Mouse (Mus musculus): Measurements from ENCODE around the gene Doc2a. TPM values are rescaled to one million over a fixed set of nuclear protein-coding genes. Genes with fewer than 3 reads are reported as not detected.

Gene Doc2a
- polyA plus RNA-seq, 2 experiments, result 0.02 to 0.18 TPM

GRCm38 (mm10) chr7:126806956-126807355 is 40.3 kb upstream of the Doc2a start:
- H3K9me3 ChIP-seq (ENCODE audit: control insufficient read depth, low read length), result no peaks in the 10 kb centered on the region
- H3K9ac ChIP-seq (replicated peaks), result no peak overlapping the region
- 66% methylated on average over 6 of the region's 6 CpGs for WGBS (ENCODE audit: insufficient replicate concordance)
- H3K4me1 ChIP-seq (replicated peaks; ENCODE audit: control insufficient read depth in 2 of 2, insufficient read depth in 2 of 2, low read length in 1 of 2), result peaks cover 7 to 16% of the 10 kb centered on the region in 2 experiments; a peak in 3 of 4 replicates
- no peak overlapping the region for H3K4me3 ChIP-seq (ENCODE audit: insufficient read depth in 1 of 2, low read depth in 2 of 2, low read length in 2 of 2)
- no peak for DNase-seq (ENCODE audit: low read depth in 3 of 3, low spot score in 3 of 3)
- ATAC-seq (ENCODE audit: insufficient read depth), result no peak
- no peaks in the 10 kb centered on the region; the same call in 1 of the 2 replicates for H3K36me3 ChIP-seq (replicated peaks; ENCODE audit: control insufficient read depth, insufficient read depth, low read depth)
- no peak for TF ChIP-seq CTCF (IDR thresholded peaks at IDR 0.05; ENCODE audit: low read depth)
- H3K4me2 ChIP-seq (ENCODE audit: low read depth), result no peak overlapping the region
- H3K27me3 ChIP-seq (ENCODE audit: control insufficient read depth, insufficient read depth, low read length), result no peaks in the 10 kb centered on the region
- no peak overlapping the region for H3K27ac ChIP-seq

GRCm38 (mm10) chr7:126807405-126807804 is 39.8 kb upstream of the Doc2a start:
- Histone ChIP-seq H3K4me1 (replicated peaks; ENCODE audit: control insufficient read depth in 2 of 2, insufficient read depth in 2 of 2, low read length in 1 of 2) (peaks cover 7 to 16% of the 10 kb centered on the region in 2 experiments; a peak in 3 of 4 replicates), H3K9ac (replicated peaks) (no peak overlapping the region), H3K36me3 (replicated peaks; ENCODE audit: control insufficient read depth, insufficient read depth, low read depth) (no peaks in the 10 kb centered on the region; the same call in 1 of the 2 replicates), H3K27me3 (ENCODE audit: control insufficient read depth, insufficient read depth, low read length) (no peaks in the 10 kb centered on the region), H3K4me3 (ENCODE audit: insufficient read depth in 1 of 2, low read depth in 2 of 2, low read length in 2 of 2) (no peak overlapping the region), H3K27ac (no peak overlapping the region), H3K4me2 (ENCODE audit: low read depth) (no peak overlapping the region), H3K9me3 (ENCODE audit: control insufficient read depth, low read length) (no peaks in the 10 kb centered on the region)
- ATAC-seq (ENCODE audit: insufficient read depth) (no peak), DNase-seq (ENCODE audit: low read depth in 3 of 3, low spot score in 3 of 3) (no peak)
- TF ChIP-seq EP300 (IDR thresholded peaks at IDR 0.05; ENCODE audit: low read depth) (no peak), CTCF (IDR thresholded peaks at IDR 0.05; ENCODE audit: low read depth) (no peak)
- WGBS (ENCODE audit: insufficient replicate concordance), result 66% methylated on average over 4 of the region's 4 CpGs

- peak overlapping the region; percentile 38 for H3K27ac ChIP-seq
- ATAC-seq (ENCODE audit: insufficient read depth) (peak; percentile 92), DNase-seq (ENCODE audit: low read depth in 3 of 3, low spot score in 3 of 3) (peak; percentile 72 to 75 (median 73))
- H3K36me3 ChIP-seq (replicated peaks; ENCODE audit: control insufficient read depth, insufficient read depth, low read depth), result no peaks in the 10 kb centered on the region; the same call in 1 of the 2 replicates
- peaks cover 7 to 14% of the 10 kb centered on the region in 2 experiments; a peak in 3 of 4 replicates for H3K4me1 ChIP-seq (replicated peaks; ENCODE audit: control insufficient read depth in 2 of 2, insufficient read depth in 2 of 2, low read length in 1 of 2)
- peak overlapping the region; percentile 75 for H3K4me2 ChIP-seq (ENCODE audit: low read depth)
- WGBS (ENCODE audit: insufficient replicate concordance), result 2% methylated on average over 42 of the region's 43 CpGs
- H3K4me3 ChIP-seq (ENCODE audit: insufficient read depth in 1 of 2, low read depth in 2 of 2, low read length in 2 of 2), result peak overlapping the region; percentile 36 to 56
- H3K27me3 ChIP-seq (ENCODE audit: control insufficient read depth, insufficient read depth, low read length), result no peaks in the 10 kb centered on the region
- H3K9ac ChIP-seq (replicated peaks), result peak overlapping the region; percentile 61
- TF ChIP-seq EP300 (IDR thresholded peaks at IDR 0.05; ENCODE audit: low read depth) (no peak), CTCF (IDR thresholded peaks at IDR 0.05; ENCODE audit: low read depth) (peak; percentile 46)
- H3K9me3 ChIP-seq (ENCODE audit: control insufficient read depth, low read length), result no peaks in the 10 kb centered on the region
Measured at GRCm38 (mm10) chr7:126808703-126809455, 38.3 kb upstream of the Doc2a start.

DNA sequence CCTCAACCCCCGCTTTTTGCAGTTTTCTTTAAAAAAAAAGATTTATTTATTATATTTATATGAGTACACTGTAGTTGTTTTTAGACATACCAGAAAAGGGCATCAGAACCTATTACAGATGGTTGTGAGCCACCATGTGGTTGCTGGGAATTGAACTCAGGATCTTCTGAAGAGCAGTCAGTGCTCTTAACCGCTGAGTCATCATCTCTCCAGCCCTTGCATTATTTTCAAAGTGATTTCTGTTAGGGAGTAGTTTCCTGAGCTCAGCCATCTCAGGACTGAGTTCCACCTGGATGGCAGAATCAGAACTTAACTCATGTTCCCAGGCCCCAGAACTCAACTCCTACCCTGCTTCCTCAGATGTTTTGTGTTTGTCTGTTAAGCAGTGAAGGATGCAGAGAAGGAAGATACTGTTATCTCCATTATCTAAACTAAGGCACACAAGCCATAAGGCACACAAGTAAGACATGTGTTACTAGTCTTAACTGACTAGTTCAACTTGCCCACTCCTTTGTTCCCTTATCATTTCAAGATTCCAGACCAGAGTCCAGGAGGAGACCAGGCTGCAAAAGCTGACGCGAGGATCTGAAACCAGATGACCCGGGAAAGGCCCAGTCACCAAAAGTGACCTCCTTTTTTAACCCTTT is 37.4 kb upstream of the Doc2a start:
- DNase-seq (ENCODE audit: low read depth in 3 of 3, low spot score in 3 of 3) (no peak), ATAC-seq (ENCODE audit: insufficient read depth) (no peak)
- Histone ChIP-seq H3K4me2 (ENCODE audit: low read depth) (peak overlapping the region; percentile 75), H3K4me1 (replicated peaks; ENCODE audit: control insufficient read depth in 2 of 2, insufficient read depth in 2 of 2, low read length in 1 of 2) (peaks cover 7 to 14% of the 10 kb centered on the region in 2 experiments; a peak in 3 of 4 replicates), H3K27me3 (ENCODE audit: control insufficient read depth, insufficient read depth, low read length) (no peaks in the 10 kb centered on the region), H3K27ac (no peak overlapping the region; the same call in 1 of the 2 replicates), H3K9me3 (ENCODE audit: control insufficient read depth, low read length) (no peaks in the 10 kb centered on the region), H3K9ac (replicated peaks) (no peak overlapping the region), H3K4me3 (ENCODE audit: insufficient read depth in 1 of 2, low read depth in 2 of 2, low read length in 2 of 2) (no peak overlapping the region; a peak in 1 of 4 replicates), H3K36me3 (replicated peaks; ENCODE audit: control insufficient read depth, insufficient read depth, low read depth) (no peaks in the 10 kb centered on the region; the same call in 1 of the 2 replicates)
- 44% methylated on average over 5 of the region's 5 CpGs for WGBS (ENCODE audit: insufficient replicate concordance)
- TF ChIP-seq CTCF (IDR thresholded peaks at IDR 0.05; ENCODE audit: low read depth) (no peak), EP300 (IDR thresholded peaks at IDR 0.05; ENCODE audit: low read depth) (no peak)

DNA sequence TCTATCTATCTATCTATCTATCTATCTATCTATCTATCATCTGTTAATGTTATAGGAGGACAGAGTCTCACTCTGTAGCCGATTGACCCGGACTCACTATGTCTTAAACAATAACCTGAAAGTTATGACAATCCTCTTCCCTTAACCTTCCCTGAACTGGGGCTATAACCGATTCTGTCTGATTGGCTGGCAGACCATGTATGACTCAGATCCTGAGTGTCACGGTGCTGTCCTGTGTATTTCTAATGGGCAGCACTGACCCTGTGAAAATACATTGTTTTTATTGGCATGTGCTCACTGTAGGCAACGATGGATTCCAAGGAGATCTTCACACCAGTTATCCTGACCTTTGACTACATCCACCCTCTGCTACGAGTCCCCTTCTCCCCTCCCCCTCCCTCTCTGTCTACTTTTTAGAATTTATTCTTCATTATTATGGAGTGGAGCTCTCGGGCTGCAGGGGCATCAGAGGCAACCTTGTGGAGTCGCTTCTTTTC is 31.4 kb upstream of the Doc2a start:
- no peak overlapping the region for H3K4me3 ChIP-seq (ENCODE audit: insufficient read depth in 1 of 2, low read depth in 2 of 2, low read length in 2 of 2)
- no peaks in the 10 kb centered on the region for H3K4me1 ChIP-seq (replicated peaks; ENCODE audit: control insufficient read depth in 2 of 2, insufficient read depth in 2 of 2, low read length in 1 of 2)
- TF ChIP-seq CTCF (IDR thresholded peaks at IDR 0.05; ENCODE audit: low read depth) (no peak), EP300 (IDR thresholded peaks at IDR 0.05; ENCODE audit: low read depth) (no peak)
- no peak for ATAC-seq (ENCODE audit: insufficient read depth)
- H3K9ac ChIP-seq (replicated peaks), result no peak overlapping the region
- H3K9me3 ChIP-seq (ENCODE audit: control insufficient read depth, low read length), result no peaks in the 10 kb centered on the region
- no peak overlapping the region for H3K27ac ChIP-seq
- H3K4me2 ChIP-seq (ENCODE audit: low read depth), result no peak overlapping the region
- no peaks in the 10 kb centered on the region for H3K27me3 ChIP-seq (ENCODE audit: control insufficient read depth, insufficient read depth, low read length)
- WGBS (ENCODE audit: insufficient replicate concordance), result 58% methylated on average over 8 of the region's 8 CpGs
- H3K36me3 ChIP-seq (replicated peaks; ENCODE audit: control insufficient read depth, insufficient read depth, low read depth), result no peaks in the 10 kb centered on the region
- DNase-seq (ENCODE audit: low read depth in 3 of 3, low spot score in 3 of 3), result no peak

Data from liver, embryonic 14.5 days (tissue).